Mouse (Mus musculus): ENCODE data around the gene Ficd. TPM values are rescaled to one million over a fixed set of nuclear protein-coding genes. Genes with fewer than 3 reads are reported as not detected.

Gene Ficd
- polyA plus RNA-seq, 1 experiment from 2014 or later: 5.5 TPM

GRCm38 (mm10) chr5:113786985-113787384 is 51.4 kb downstream of the Ficd start:
- no peak for ATAC-seq (ENCODE audit: low FRiP score, low TSS enrichment)
- WGBS: 71% methylated on average over 5 of the region's 5 CpGs
- Histone ChIP-seq H3K36me3 (ENCODE audit: control insufficient read depth, insufficient read depth, low read length) (no peaks in the 10 kb centered on the region), H3K9me3 (ENCODE audit: control insufficient read depth, low read length) (no peaks in the 10 kb centered on the region), H3K27ac (replicated peaks) (no peak overlapping the region), H3K27me3 (ENCODE audit: control insufficient read depth, insufficient read depth, low read length) (no peaks in the 10 kb centered on the region), H3K4me1 (replicated peaks; ENCODE audit: control insufficient read depth, insufficient read depth) (0 out of 2 replicates have a peak, but pooled peaks cover 5% of the 10 kb centered on the region), H3K9ac (ENCODE audit: low read length) (no peak overlapping the region), H3K4me2 (replicated peaks; ENCODE audit: low read depth) (no peak overlapping the region), H3K4me3 (ENCODE audit: low read depth, low read length) (no peak overlapping the region)
- no peak for TF ChIP-seq CTCF (IDR thresholded peaks at IDR 0.05; ENCODE audit: low read depth)
- TF ChIP-seq EP300 (optimal IDR thresholded peaks at IDR 0.05): no peak
- no peak for DNase-seq (ENCODE audit: low spot score)

GRCm38 (mm10) chr5:113788645-113789044 is 53.0 kb downstream of the Ficd start:
- H3K4me1 ChIP-seq (replicated peaks; ENCODE audit: control insufficient read depth, insufficient read depth): no peaks in the 10 kb centered on the region
- 0 out of 2 replicates have a peak overlapping the region, but pooled peaks have one; percentile 2 for H3K9ac ChIP-seq (ENCODE audit: low read length)
- no peak overlapping the region for H3K4me3 ChIP-seq (ENCODE audit: low read depth, low read length)
- H3K27ac ChIP-seq (replicated peaks): peak overlapping the region; percentile 58
- H3K27me3 ChIP-seq (ENCODE audit: control insufficient read depth, insufficient read depth, low read length): no peaks in the 10 kb centered on the region
- no peaks in the 10 kb centered on the region for H3K36me3 ChIP-seq (ENCODE audit: control insufficient read depth, insufficient read depth, low read length)
- no peak for TF ChIP-seq EP300 (optimal IDR thresholded peaks at IDR 0.05)
- TF ChIP-seq CTCF (IDR thresholded peaks at IDR 0.05; ENCODE audit: low read depth): no peak
- DNase-seq (ENCODE audit: low spot score) (no peak), ATAC-seq (ENCODE audit: low FRiP score, low TSS enrichment) (no peak)
- no peak overlapping the region for H3K4me2 ChIP-seq (replicated peaks; ENCODE audit: low read depth)
- WGBS: 39% methylated on average over 6 of the region's 6 CpGs
- H3K9me3 ChIP-seq (ENCODE audit: control insufficient read depth, low read length): no peaks in the 10 kb centered on the region

- peak; percentile 21 for DNase-seq (ENCODE audit: low spot score)
Measured at GRCm38 (mm10) chr5:113789075-113789788, 53.6 kb downstream of the Ficd start.

More at GRCm38 (mm10) chr5:113789075-113789788, 53.6 kb downstream of the Ficd start:
- no peaks in the 10 kb centered on the region for H3K36me3 ChIP-seq (ENCODE audit: control insufficient read depth, insufficient read depth, low read length)
- peak overlapping the region; percentile 58 for H3K27ac ChIP-seq (replicated peaks)
- H3K27me3 ChIP-seq (ENCODE audit: control insufficient read depth, insufficient read depth, low read length): no peaks in the 10 kb centered on the region
- H3K9ac ChIP-seq (ENCODE audit: low read length): 0 out of 2 replicates have a peak overlapping the region, but pooled peaks have one; percentile 2
- H3K4me2 ChIP-seq (replicated peaks; ENCODE audit: low read depth): no peak overlapping the region
- H3K4me1 ChIP-seq (replicated peaks; ENCODE audit: control insufficient read depth, insufficient read depth): no peaks in the 10 kb centered on the region
- no peak for TF ChIP-seq EP300 (optimal IDR thresholded peaks at IDR 0.05)
- no peak for TF ChIP-seq CTCF (IDR thresholded peaks at IDR 0.05; ENCODE audit: low read depth)
- peak; percentile 56; the same call in 1 of the 2 replicates for ATAC-seq (ENCODE audit: low FRiP score, low TSS enrichment)
- H3K4me3 ChIP-seq (ENCODE audit: low read depth, low read length): no peak overlapping the region
- H3K9me3 ChIP-seq (ENCODE audit: control insufficient read depth, low read length): no peaks in the 10 kb centered on the region
- 27% methylated on average over 7 of the region's 7 CpGs for WGBS

Other genes with a start within 250 kb of the Ficd start
- 5.2 and 5.7 TPM in 2 replicates for gene Wscd2, start 245.5 kb upstream of the Ficd start, polyA plus RNA-seq (2015; fragmentation: Nextera tagmentation; extraction: Ambion mirVana)
- 2.0 and 2.6 TPM in 2 replicates for gene Cmklr1, start 85.4 kb upstream of the Ficd start, polyA plus RNA-seq (2015; fragmentation: Nextera tagmentation; extraction: Ambion mirVana)
- gene 1700069L16Rik, start 11.0 kb upstream of the Ficd start, polyA plus RNA-seq (2015; fragmentation: Nextera tagmentation; extraction: Ambion mirVana): not detected in 2 replicates
- gene Sart3, start 36.7 kb downstream of the Ficd start, polyA plus RNA-seq (2015; fragmentation: Nextera tagmentation; extraction: Ambion mirVana): 10.4 and 11.2 TPM in 2 replicates
- gene Iscu, start 36.9 kb downstream of the Ficd start, polyA plus RNA-seq (2015; fragmentation: Nextera tagmentation; extraction: Ambion mirVana): 154 and 166 TPM in 2 replicates
- gene Tmem119, start 64.7 kb downstream of the Ficd start, polyA plus RNA-seq (2015; fragmentation: Nextera tagmentation; extraction: Ambion mirVana): 35.3 and 36.6 TPM in 2 replicates
- 2.0 and 2.6 TPM in 2 replicates for gene Selplg, start 96.8 kb downstream of the Ficd start, polyA plus RNA-seq (2015; fragmentation: Nextera tagmentation; extraction: Ambion mirVana)
- 91.6 and 93.6 TPM in 2 replicates for gene Coro1c, start 173.0 kb downstream of the Ficd start, polyA plus RNA-seq (2015; fragmentation: Nextera tagmentation; extraction: Ambion mirVana)